Mouse (Mus musculus): ENCODE measurements around the gene Hand1. TPM values are rescaled to one million over a fixed set of nuclear protein-coding genes. Genes with fewer than 3 reads are reported as not detected.
"Not testable (repeated sequence)": the region's sequence is repeated elsewhere in the genome, so short reads cannot be mapped to it uniquely, and the experiment has no call there.

Hand1 gene
- polyA plus RNA-seq, 1 experiment from 2014 or later, result not detected

DNA sequence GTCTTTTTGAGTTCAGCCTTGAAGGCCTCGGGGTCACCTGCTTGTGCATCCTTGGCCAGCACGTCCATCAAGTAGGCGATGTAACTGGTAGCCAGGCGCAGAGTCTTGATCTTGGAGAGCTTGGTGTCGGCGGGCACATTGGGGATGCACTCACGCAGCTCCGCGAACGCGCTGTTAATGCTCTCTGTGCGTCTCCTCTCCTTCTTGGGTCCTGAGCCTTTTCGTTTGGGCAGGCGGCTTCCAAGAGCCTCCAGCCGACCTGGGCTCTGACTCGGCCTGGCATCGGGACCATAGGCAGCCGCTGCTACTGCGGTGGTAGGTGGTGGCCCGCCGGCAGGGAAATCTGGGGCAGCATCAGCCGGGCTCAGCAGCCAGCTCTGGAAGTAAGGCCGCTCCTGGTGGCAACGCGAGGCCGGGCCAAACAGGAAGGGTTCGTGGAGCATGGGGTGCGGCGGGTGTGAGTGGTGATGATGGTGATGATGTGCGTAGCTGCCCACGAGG lies 1.3 kb downstream of the Hand1 start:
- Histone ChIP-seq H3K4me1 (peaks cover 28% of the 10 kb centered on the region), H3K4me2 (replicated peaks) (no peak overlapping the region), H3K9ac (replicated peaks) (no peak overlapping the region), H3K4me3 (no peak overlapping the region), H3K27ac (replicated peaks) (no peak overlapping the region), H3K36me3 (no peaks in the 10 kb centered on the region), H3K27me3 (peaks cover 99% of the 10 kb centered on the region), H3K9me3 (no peaks in the 10 kb centered on the region)
- WGBS, result under 1% methylated on average over 31 of the region's 31 CpGs
- ATAC-seq (ENCODE audit: low FRiP score, low read depth), result no peak

DNA sequence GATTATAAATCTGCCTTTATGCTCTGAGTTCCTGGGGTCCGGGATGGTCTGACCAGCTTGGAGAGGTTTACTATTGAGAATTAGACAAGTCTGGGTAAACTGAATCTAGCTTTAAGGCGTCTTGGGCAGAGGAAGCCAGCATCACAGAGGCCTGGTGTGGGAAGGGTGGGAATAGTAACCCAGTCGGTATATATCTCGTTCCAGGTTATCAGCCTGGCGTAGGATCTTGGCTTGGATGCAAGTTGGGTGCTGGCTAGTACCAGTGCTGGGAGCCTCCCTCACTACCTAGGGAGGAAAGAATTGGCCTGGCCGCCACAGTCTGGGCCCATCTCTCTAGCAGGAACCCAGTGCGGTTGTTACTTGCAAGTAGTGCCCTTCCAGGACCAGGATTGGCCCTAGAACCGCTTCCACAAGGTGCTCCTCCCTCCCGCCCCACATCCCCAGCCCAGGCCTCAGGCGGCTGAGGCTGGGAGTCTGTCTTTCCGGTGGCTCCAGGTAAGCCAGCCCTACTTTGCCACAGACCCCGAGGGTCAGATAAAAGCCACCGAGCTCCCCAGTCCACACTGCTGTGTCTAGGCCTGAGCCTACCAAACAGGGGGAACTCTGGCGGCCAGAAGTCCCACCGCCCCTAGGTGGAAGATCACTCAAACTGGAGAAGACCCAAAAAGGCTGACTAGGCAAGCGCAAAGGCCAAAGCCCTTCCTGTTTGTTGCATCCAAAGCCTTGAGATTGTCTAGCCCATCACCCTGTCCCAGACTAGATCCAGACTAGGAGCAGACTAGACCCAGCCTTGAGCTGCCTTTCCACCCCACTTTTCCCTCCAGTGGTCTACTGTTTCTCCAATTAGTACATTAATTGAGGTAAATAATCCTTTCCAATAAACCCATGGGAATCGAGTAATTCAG lies 2.5 kb downstream of the Hand1 start:
- 7% methylated on average over 17 of the region's 17 CpGs for WGBS

DNA sequence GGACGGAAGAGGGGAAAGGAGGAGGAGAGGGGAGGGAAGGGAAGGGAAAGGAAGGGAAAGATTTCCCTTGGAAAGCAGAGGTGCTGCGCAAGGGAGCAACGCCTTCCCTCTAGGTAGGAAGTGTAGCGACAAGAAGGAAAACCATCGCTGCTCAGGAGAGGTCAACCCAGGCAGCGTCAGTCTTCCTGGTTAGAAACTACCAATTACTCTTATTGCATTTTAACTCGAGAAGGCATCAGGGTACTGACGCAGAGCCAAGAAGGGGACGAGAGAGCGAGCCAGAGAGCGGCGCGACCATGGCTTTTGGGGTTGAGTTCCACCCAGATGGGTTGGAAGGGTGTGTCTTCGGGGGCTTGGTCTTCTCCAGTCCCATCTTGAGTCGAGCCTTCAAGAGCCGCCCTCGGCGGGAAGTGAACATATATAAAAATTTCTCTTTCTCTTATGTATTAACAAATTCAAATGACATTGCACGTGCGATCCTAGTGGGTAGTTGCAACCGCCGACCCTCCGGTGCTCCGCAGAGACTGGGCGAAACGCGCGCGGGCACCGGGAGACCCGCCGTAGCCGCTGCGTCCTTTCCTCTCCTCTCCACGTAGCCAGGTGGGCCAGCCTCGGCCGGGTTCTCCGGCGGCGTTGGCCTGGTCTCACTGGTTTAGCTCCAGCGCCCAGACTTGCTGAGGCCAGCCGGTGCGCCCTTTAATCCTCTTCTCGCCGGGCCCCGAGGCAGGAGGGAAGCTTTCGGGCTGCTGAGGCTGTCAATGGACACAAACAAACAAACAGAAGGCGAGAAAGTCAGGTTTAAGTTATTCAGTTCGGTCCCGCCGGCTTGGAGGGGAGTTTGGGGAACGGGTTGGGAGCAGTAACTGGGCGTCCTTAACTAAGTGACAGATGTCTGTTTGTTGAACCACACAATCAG lies 3.4 kb downstream of the Hand1 start:
- WGBS, result 1% methylated on average over 53 of the region's 53 CpGs
- Histone ChIP-seq H3K27me3 (peaks cover 95% of the 10 kb centered on the region), H3K4me3 (peak overlapping the region; percentile 13), H3K4me1 (peaks cover 28% of the 10 kb centered on the region), H3K4me2 (replicated peaks) (0 out of 2 replicates have a peak overlapping the region, but pooled peaks have one; percentile 8), H3K9ac (replicated peaks) (no peak overlapping the region), H3K9me3 (no peaks in the 10 kb centered on the region), H3K27ac (replicated peaks) (no peak overlapping the region), H3K36me3 (no peaks in the 10 kb centered on the region)
- ATAC-seq (ENCODE audit: low FRiP score, low read depth), result no peak

More for the DNA sequence above, 2.5 kb downstream of the Hand1 start:
- Histone ChIP-seq H3K27me3 (peaks cover 96% of the 10 kb centered on the region), H3K27ac (replicated peaks) (no peak overlapping the region), H3K36me3 (no peaks in the 10 kb centered on the region), H3K9ac (replicated peaks) (no peak overlapping the region), H3K9me3 (no peaks in the 10 kb centered on the region), H3K4me1 (peaks cover 28% of the 10 kb centered on the region), H3K4me3 (no peak overlapping the region), H3K4me2 (replicated peaks) (no peak overlapping the region)
- no peak for ATAC-seq (ENCODE audit: low FRiP score, low read depth)

DNA sequence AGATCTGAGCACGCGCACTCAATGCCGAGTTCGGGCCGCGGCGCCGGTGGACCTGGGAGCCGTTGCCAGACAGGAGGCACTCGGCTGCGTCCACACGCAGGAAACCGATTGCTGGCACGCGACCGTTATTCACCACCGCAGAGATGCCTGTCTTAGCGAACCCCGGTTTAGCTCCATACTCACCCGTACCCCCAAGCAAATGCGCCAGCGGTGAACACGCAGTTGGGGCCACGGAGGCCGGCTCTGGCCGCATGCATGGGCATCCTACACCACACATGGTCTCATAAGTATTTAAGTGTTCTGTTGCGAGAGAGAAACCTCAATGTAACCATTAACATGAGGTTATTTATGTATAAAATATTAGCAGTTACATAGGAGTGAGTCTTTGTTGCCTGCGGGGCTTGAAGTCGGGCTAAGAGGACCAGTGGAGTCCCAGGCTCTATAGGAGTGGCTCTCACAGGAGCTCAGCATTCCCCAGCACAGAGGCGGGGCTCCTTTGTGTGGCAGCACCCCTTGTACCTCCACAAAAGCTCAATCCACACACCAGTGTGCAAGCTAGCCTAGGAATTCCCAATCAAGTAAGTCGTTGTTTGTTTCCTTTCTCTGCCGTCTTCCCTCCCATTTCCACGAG lies 4.6 kb downstream of the Hand1 start:
- peak overlapping the region; percentile 47 for H3K4me2 ChIP-seq (replicated peaks)
- peaks cover 28% of the 10 kb centered on the region for H3K4me1 ChIP-seq
- H3K9me3 ChIP-seq, result no peaks in the 10 kb centered on the region
- no peak overlapping the region for H3K9ac ChIP-seq (replicated peaks)
- no peaks in the 10 kb centered on the region for H3K36me3 ChIP-seq
- peak overlapping the region; percentile 28 for H3K4me3 ChIP-seq
- peaks cover 91% of the 10 kb centered on the region for H3K27me3 ChIP-seq
- ATAC-seq (ENCODE audit: low FRiP score, low read depth), result no peak
- no peak overlapping the region for H3K27ac ChIP-seq (replicated peaks)
- WGBS, result under 1% methylated on average over 33 of the region's 33 CpGs

DNA sequence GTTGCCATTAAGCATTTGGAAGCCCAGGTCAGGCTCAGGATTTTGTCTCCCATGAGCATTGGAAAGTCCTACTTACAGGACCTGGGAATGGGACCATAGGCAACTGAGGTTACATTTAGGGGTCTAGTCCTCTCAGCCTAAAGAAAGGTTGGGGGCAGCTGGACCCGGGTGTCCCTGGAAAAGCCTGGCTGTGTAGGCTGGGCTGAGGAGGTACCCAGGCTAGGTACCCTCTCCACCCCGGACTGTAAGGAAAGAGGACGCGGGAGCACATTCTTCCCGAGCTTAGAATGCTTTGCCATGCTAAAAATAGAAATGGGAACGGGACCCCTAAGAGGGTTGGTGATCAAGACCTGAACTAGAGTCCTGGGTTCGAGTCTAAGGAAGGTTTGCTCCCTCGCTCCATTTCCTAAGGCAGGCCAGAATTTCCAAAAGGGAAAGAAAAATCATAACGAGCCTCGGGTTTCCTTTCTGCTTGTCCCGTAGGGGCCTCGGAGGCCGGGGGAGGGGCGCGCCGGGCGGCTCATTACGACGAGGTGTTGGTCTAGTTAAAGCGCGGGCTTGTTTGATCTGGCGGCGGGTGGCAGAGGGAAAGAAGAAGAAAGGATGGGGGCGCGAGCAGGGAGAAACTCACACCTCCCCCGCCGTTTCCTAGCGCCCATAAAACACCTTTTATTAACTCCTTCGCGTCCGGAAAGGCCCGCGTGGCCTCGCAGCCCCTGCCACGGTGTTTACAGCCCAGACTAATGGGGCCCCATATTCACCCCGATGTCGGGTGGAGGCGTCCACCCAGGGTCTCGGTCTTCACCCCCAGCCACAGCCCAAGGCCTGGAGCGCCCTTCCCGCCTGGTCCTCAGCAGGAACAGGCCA lies 5.3 kb downstream of the Hand1 start:
- H3K9ac ChIP-seq (replicated peaks), result no peak overlapping the region
- H3K36me3 ChIP-seq, result no peaks in the 10 kb centered on the region
- H3K27me3 ChIP-seq, result peaks cover 83% of the 10 kb centered on the region
- no peak for ATAC-seq (ENCODE audit: low FRiP score, low read depth)
- peaks cover 25% of the 10 kb centered on the region for H3K4me1 ChIP-seq
- H3K4me2 ChIP-seq (replicated peaks), result peak overlapping the region; percentile 47
- WGBS, result under 1% methylated on average over 41 of the region's 41 CpGs
- no peak overlapping the region for H3K27ac ChIP-seq (replicated peaks)
- peak overlapping the region; percentile 28 for H3K4me3 ChIP-seq
- no peaks in the 10 kb centered on the region for H3K9me3 ChIP-seq

DNA sequence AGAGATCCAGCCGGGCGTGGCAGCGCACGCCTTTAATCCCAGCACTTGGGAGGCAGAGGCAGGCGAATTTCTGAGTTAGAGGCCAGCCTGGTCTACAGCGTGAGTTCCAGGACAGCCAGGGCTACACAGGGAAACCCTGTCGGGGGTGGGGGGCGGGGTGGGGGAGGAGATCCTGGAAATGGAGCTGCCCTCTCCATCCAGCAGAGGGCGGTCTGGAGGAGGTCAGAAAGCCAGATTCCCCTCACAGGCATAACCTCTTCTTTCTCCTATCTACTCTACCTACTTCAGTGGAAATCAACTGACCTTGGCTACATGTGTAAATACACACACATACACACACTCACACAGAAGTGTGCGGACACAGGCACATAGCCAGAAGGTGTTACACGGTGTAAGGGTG lies 7.4 kb downstream of the Hand1 start:
- WGBS, result 37% methylated on average over 10 of the region's 11 CpGs

DNA sequence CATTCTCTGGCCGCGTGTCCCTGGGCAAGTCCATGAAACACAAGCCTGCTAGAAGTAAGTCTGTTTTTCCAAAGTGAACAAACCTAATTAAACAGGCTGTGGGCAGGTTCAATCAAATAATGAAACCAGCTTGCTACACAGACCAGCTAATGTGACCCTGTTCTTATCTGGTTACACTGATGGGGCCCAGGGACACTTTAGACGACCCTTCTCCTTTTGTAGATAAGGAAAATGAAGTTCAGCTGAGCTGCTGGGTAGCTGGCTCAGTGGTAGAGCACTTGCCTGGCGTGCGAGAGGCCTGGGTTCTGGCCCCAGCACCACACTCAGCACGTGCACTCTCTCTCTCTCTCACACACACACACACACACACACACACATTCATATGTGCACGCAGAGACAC lies 8.9 kb downstream of the Hand1 start:
- Histone ChIP-seq H3K27me3 (peaks cover 48% of the 10 kb centered on the region), H3K9me3 (no peaks in the 10 kb centered on the region), H3K4me2 (replicated peaks) (no peak overlapping the region), H3K4me1 (peaks cover 16% of the 10 kb centered on the region), H3K36me3 (no peaks in the 10 kb centered on the region), H3K27ac (replicated peaks) (no peak overlapping the region), H3K9ac (replicated peaks) (no peak overlapping the region), H3K4me3 (no peak overlapping the region)
- no peak for ATAC-seq (ENCODE audit: low FRiP score, low read depth)
- 84% methylated on average over 7 of the region's 7 CpGs for WGBS

More for the DNA sequence above, 7.4 kb downstream of the Hand1 start:
- peaks cover 25% of the 10 kb centered on the region for H3K4me1 ChIP-seq
- not testable (repeated sequence) for H3K36me3 ChIP-seq; H3K27ac ChIP-seq (replicated peaks); H3K9me3 ChIP-seq; H3K4me2 ChIP-seq (replicated peaks); H3K9ac ChIP-seq (replicated peaks); ATAC-seq (ENCODE audit: low FRiP score, low read depth); H3K4me3 ChIP-seq
- H3K27me3 ChIP-seq, result peaks cover 63% of the 10 kb centered on the region

DNA sequence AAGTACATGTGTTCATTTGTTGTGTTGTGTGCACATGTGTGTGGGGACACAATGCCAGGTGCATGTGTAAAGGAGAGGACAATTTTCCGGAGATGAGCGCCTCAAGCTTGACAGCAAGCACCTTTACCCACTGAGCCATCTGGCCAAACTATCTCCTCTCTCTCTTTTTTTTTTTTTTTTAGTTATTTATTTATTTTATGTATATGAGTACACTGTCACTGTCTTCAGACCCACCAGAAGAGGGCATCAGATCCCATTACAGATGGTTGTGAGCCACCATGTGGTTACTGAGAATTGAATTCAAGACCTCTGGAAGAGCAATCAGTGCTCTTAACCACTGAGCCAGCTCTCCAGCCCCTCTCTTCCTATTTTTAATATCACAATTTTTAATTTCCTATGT lies 9.5 kb downstream of the Hand1 start:
- not testable (repeated sequence) for H3K9me3 ChIP-seq; ATAC-seq (ENCODE audit: low FRiP score, low read depth); H3K27ac ChIP-seq (replicated peaks); H3K4me3 ChIP-seq; H3K4me2 ChIP-seq (replicated peaks); H3K36me3 ChIP-seq; H3K9ac ChIP-seq (replicated peaks)
- 85% methylated on average over 2 of the region's 2 CpGs for WGBS
- peaks cover 10% of the 10 kb centered on the region for H3K4me1 ChIP-seq
- peaks cover 42% of the 10 kb centered on the region for H3K27me3 ChIP-seq

DNA sequence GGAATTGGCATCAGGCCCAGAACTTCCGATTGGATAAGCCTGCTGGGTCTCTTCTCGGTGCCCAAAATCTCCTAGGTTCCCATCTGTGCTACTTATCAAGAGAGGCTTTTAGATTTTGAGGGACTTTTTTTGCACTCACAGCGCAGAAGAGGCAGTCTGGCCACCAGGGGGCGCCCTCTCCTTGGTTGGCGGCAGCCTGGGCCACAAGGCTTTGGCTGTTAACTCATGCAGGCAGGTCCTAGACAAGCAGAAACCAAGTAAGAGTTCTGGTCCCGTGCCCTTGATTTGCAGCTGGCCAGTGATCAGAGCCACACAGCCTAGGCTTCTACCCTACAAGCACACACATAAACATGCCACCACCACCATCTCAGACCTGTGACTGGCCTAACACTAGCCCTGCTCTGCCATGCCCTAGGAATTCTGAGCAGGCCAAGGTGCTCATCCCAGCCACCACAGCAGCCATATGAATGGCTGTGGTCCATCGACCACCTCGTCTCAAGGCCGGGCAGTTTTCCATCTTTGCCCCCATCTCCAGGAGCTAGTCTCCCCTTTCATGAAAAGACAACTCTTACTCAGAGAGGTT lies 12.5 kb downstream of the Hand1 start:
- Histone ChIP-seq H3K9ac (replicated peaks) (no peak overlapping the region), H3K4me2 (replicated peaks) (no peak overlapping the region), H3K4me1 (no peaks in the 10 kb centered on the region), H3K4me3 (no peak overlapping the region), H3K27ac (replicated peaks) (no peak overlapping the region), H3K36me3 (no peaks in the 10 kb centered on the region), H3K9me3 (no peaks in the 10 kb centered on the region), H3K27me3 (peaks cover 15% of the 10 kb centered on the region)
- 32% methylated on average over 9 of the region's 9 CpGs for WGBS
- no peak for ATAC-seq (ENCODE audit: low FRiP score, low read depth)

DNA sequence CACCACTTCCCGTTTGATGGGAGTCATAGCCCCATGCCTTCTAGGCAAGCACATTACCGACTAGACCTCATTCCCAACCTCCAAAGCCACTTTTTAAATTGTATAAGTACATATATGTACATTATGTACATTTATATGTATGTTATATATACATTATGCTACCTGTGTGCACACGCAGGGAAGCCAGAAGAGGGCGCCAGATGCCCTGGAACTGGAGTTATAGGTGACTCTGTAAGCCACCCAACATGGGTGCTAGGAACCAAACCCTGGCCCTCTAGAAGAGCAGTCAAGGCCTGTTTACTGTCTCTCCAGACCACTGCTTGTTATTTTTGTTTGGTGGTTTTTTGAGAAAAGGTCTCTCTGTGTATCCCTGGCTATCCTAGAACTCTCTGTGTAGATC lies 14.4 kb downstream of the Hand1 start:
- H3K4me2 ChIP-seq (replicated peaks), result no peak overlapping the region
- no peaks in the 10 kb centered on the region for H3K4me1 ChIP-seq
- no peak overlapping the region for H3K9ac ChIP-seq (replicated peaks)
- ATAC-seq (ENCODE audit: low FRiP score, low read depth), result no peak
- 84% methylated on average over 4 of the region's 4 CpGs for WGBS
- 0 out of 2 replicates have a peak, but pooled peaks cover 2% of the 10 kb centered on the region for H3K36me3 ChIP-seq
- no peak overlapping the region for H3K4me3 ChIP-seq
- H3K27me3 ChIP-seq, result no peaks in the 10 kb centered on the region
- H3K27ac ChIP-seq (replicated peaks), result no peak overlapping the region
- no peaks in the 10 kb centered on the region for H3K9me3 ChIP-seq
